Mouse (Mus musculus) CH12.LX (cell line): Measurements from ENCODE around the gene Cnih1. TPM values are rescaled to one million over a fixed set of nuclear protein-coding genes. Genes with fewer than 3 reads are reported as not detected.

Experiments used
- DNase-seq: peaks from one replicate; pipeline ENCODE4 v3.0.0-alpha.2; 2013; ENCODE audit errors: extremely low read depth
- H3K27ac ChIP-seq: 2 replicates; pipeline ENCODE4 v1.5.1; 2012; ENCODE audit warnings: low read depth, mild to moderate bottlenecking, control low read depth, moderate library complexity; ENCODE audit not compliant: insufficient read depth
- H3K27me3 ChIP-seq: replicated peaks from 2 replicates; pipeline ENCODE3; 2012; ENCODE audit warnings: inconsistent platforms
- H3K36me3 ChIP-seq, 2 experiments: replicated peaks in 1 of 2; 2 replicates each; pipeline versions ENCODE3 to v1.6.1; 2012; ENCODE audit warnings: inconsistent platforms in 1 of 2, low read length in 1 of 2, mild to moderate bottlenecking in 1 of 2, mixed read lengths in 1 of 2, moderate library complexity in 1 of 2; ENCODE audit not compliant: control insufficient read depth in 1 of 2, insufficient read depth in 1 of 2
- H3K4me1 ChIP-seq, 2 experiments: 2 replicates each; pipeline ENCODE4 v1.6.1; 2012; ENCODE audit warnings: inconsistent platforms in 1 of 2, moderate library complexity in 1 of 2; ENCODE audit not compliant: insufficient read depth in 2 of 2, control insufficient read depth in 1 of 2
- H3K4me2 ChIP-seq: 2 replicates; pipeline ENCODE4 v1.6.1; 2012; ENCODE audit warnings: low read depth, mild to moderate bottlenecking, control low read depth; ENCODE audit not compliant: poor library complexity, insufficient read depth, severe bottlenecking
- H3K4me3 ChIP-seq, 3 experiments: fragments of 150-350 bp in 1 of 3; sonication (generic) in 1 of 3; replicated peaks in 1 of 3; 2 replicates each; pipeline versions ENCODE3 to v1.5.1; 2011 to 2012; ENCODE audit warnings: low read depth in 2 of 3, low read length in 2 of 3, mild to moderate bottlenecking in 2 of 3, moderate library complexity in 2 of 3, control low read depth in 1 of 3, improper control_type of control experiment in 1 of 3, inconsistent platforms in 1 of 3, mixed read lengths in 1 of 3; ENCODE audit not compliant: poor library complexity in 1 of 3
- H3K79me2 ChIP-seq: replicated peaks from 2 replicates; pipeline ENCODE4 v1.6.1; 2012; ENCODE audit warnings: mild to moderate bottlenecking, moderate library complexity; ENCODE audit not compliant: control insufficient read depth, poor library complexity, insufficient read depth, severe bottlenecking; ENCODE audit errors: extremely low read depth
- H3K9ac ChIP-seq: 2 replicates; pipeline ENCODE4 v1.6.1; 2012; ENCODE audit warnings: low read depth, mild to moderate bottlenecking, control low read depth, moderate library complexity; ENCODE audit not compliant: insufficient read depth
- H3K9me3 ChIP-seq: replicated peaks from 2 replicates; pipeline ENCODE3; 2012; ENCODE audit warnings: low read length, inconsistent platforms, mixed read lengths
- BHLHE40 ChIP-seq: IDR thresholded peaks from 2 replicates; pipeline ENCODE4 v1.6.1; 2011; ENCODE audit warnings: mild to moderate bottlenecking, low read depth, low read length, improper control_type of control experiment
- CHD2 ChIP-seq: IDR thresholded peaks from 2 replicates; pipeline ENCODE4 v1.6.1; 2011; ENCODE audit warnings: low read length, improper control_type of control experiment
- ELF1 ChIP-seq: IDR thresholded peaks from 2 replicates; pipeline ENCODE4 v1.6.1; 2014; ENCODE audit warnings: low read depth, mild to moderate bottlenecking, inconsistent platforms, low read length, improper control_type of control experiment
- EP300 ChIP-seq: IDR thresholded peaks from 2 replicates; pipeline ENCODE4 v1.6.1; 2011; ENCODE audit warnings: low read length, improper control_type of control experiment
- ETS1 ChIP-seq: conservative IDR thresholded peaks from 2 replicates; pipeline ENCODE4 v1.6.1; 2012; ENCODE audit warnings: low read depth, mild to moderate bottlenecking, inconsistent platforms, low read length, improper control_type of control experiment, moderate library complexity
- JUN ChIP-seq: IDR thresholded peaks from 2 replicates; pipeline ENCODE4 v1.6.1; 2011; ENCODE audit warnings: low read depth, mild to moderate bottlenecking, low read length, improper control_type of control experiment, moderate library complexity; ENCODE audit not compliant: insufficient read depth
- JUND ChIP-seq: conservative IDR thresholded peaks from 2 replicates; pipeline ENCODE4 v1.6.1; 2011; ENCODE audit warnings: low read depth, low read length, improper control_type of control experiment
- MAFK ChIP-seq: IDR thresholded peaks from 2 replicates; pipeline ENCODE4 v1.6.1; 2011; ENCODE audit warnings: low read length, improper control_type of control experiment; ENCODE audit not compliant: insufficient replicate concordance
- MXI1 ChIP-seq: IDR thresholded peaks from 2 replicates; pipeline ENCODE4 v1.6.1; 2011; ENCODE audit warnings: mild to moderate bottlenecking, low read depth, low read length, improper control_type of control experiment
- MYC ChIP-seq: IDR thresholded peaks from 2 replicates; pipeline ENCODE4 v1.6.1; 2011; ENCODE audit warnings: low read depth, mild to moderate bottlenecking, improper control_type of control experiment, low read length
- NELFE ChIP-seq: IDR thresholded peaks from 2 replicates; pipeline ENCODE4 v1.6.1; 2011; ENCODE audit warnings: low read depth, low read length, improper control_type of control experiment
- NRF1 ChIP-seq: IDR thresholded peaks from 2 replicates; pipeline ENCODE4 v1.6.1; 2014; ENCODE audit warnings: low read depth, mild to moderate bottlenecking, inconsistent platforms, low read length, improper control_type of control experiment, moderate library complexity
- PAX5 ChIP-seq: IDR thresholded peaks from 2 replicates; pipeline ENCODE4 v1.6.1; 2012; ENCODE audit warnings: low read length, inconsistent platforms, mixed read lengths
- RCOR1 ChIP-seq: conservative IDR thresholded peaks from 2 replicates; pipeline ENCODE4 v1.6.1; 2012; ENCODE audit warnings: low read depth, mild to moderate bottlenecking, inconsistent platforms, low read length, improper control_type of control experiment
- SIN3A ChIP-seq: IDR thresholded peaks from 2 replicates; pipeline ENCODE4 v1.6.1; 2012; ENCODE audit warnings: low read length, improper control_type of control experiment, inconsistent platforms
- SMC3 ChIP-seq: IDR thresholded peaks from 2 replicates; pipeline ENCODE4 v1.6.1; 2011; ENCODE audit warnings: low read depth, low read length, improper control_type of control experiment
- TBP ChIP-seq: conservative IDR thresholded peaks from 2 replicates; pipeline ENCODE4 v1.6.1; 2011; ENCODE audit warnings: low read depth, low read length, improper control_type of control experiment
- TCF12 ChIP-seq: IDR thresholded peaks from 2 replicates; pipeline ENCODE4 v1.6.1; 2014; ENCODE audit warnings: low read depth, mild to moderate bottlenecking, inconsistent platforms, low read length, improper control_type of control experiment
- ZC3H11A ChIP-seq: IDR thresholded peaks from 2 replicates; pipeline ENCODE4 v1.6.1; 2012; ENCODE audit warnings: low read depth, mild to moderate bottlenecking, inconsistent platforms, low read length, improper control_type of control experiment
- ZMIZ1 ChIP-seq: IDR thresholded peaks from 2 replicates; pipeline ENCODE4 v1.6.1; 2012; ENCODE audit warnings: low read depth, mild to moderate bottlenecking, inconsistent platforms, low read length, improper control_type of control experiment
- ZNF384 ChIP-seq: IDR thresholded peaks from 2 replicates; pipeline ENCODE4 v1.6.1; 2012; ENCODE audit warnings: low read depth, low read length, improper control_type of control experiment, inconsistent platforms
- dilution Hi-C: fragments of 300-500 bp; cut with MboI; formaldehyde crosslinking; loops from 2 replicates; pipeline ENCODE4 v1.14.3; 2020; ENCODE audit warnings: low sequenced_read_pairs; ENCODE audit not compliant: extremely low pct_unique_long_range_greater_than_20kb, extremely low pct_ligation_motif_present
- in situ Hi-C: fragments of 300-500 bp; cut with MboI; formaldehyde crosslinking; loops from 3 replicates; pipeline ENCODE4 v1.14.3; 2019; ENCODE audit warnings: low sequenced_read_pairs, low pct_ligation_motif_present, low pct_unique_long_range_greater_than_20kb, mixed read lengths
- polyA plus RNA-seq: library from polyadenylated mRNA; unstranded; fragments of >175 nt; gene quantifications from 2 replicates; pipeline ENCODE4 v1.2.1, GENCODE M21; 2012; ENCODE audit warnings: low read depth; ENCODE audit not compliant: insufficient read length
- total RNA-seq, 2 experiments: library from RNA; depleted of rRNA; stranded (reverse); fragments of 300-350 nt in 1 of 2; fragments of >200 nt in 1 of 2; gene quantifications; 2 replicates each; pipeline ENCODE4 v1.2.3; 2012 to 2014

Cnih1 gene
- total and polyA plus RNA-seq, 3 experiments, result 68.9 to 190 (median 185) TPM

GRCm38 (mm10) chr14:46807927-46808326 lies 19.7 kb upstream of the Cnih1 start (continued):
- TF ChIP-seq ZNF384, result peak; percentile 77
- no peak for TF ChIP-seq PAX5
- TF ChIP-seq NELFE, result no peak
- TF ChIP-seq JUND, result no peak
- 0 out of 2 replicates have a peak, but pooled peaks have one; percentile 7 for TF ChIP-seq JUN
- peak; percentile 91 for TF ChIP-seq SIN3A
- TF ChIP-seq BHLHE40, result peak; percentile 70
- no peak for TF ChIP-seq SMC3

- Histone ChIP-seq H3K4me2 (no peak overlapping the region), H3K36me3 (peaks cover 8 to 48% of the 10 kb centered on the region in 2 experiments), H3K4me1 (peaks cover 6 to 41% of the 10 kb centered on the region in 2 experiments; a peak in 3 of 4 replicates), H3K9me3 (no peaks in the 10 kb centered on the region), H3K9ac (no peak overlapping the region), H3K27ac (no peak overlapping the region), H3K4me3 (no peak overlapping the region), H3K79me2 (no peaks in the 10 kb centered on the region), H3K27me3 (no peaks in the 10 kb centered on the region)
- in situ Hi-C loops (no loop called here), dilution Hi-C loops (no loop called here)
- DNase-seq, result no peak
- no peak for TF ChIP-seq ZMIZ1
- no peak for TF ChIP-seq RCOR1
- TF ChIP-seq ETS1, result no peak
- no peak for TF ChIP-seq MAFK
- TF ChIP-seq MYC, result no peak
- no peak for TF ChIP-seq MXI1
- TF ChIP-seq ELF1, result no peak
- no peak for TF ChIP-seq JUN
- TF ChIP-seq EP300, result no peak
- TF ChIP-seq TCF12, result no peak
- no peak for TF ChIP-seq CHD2
- TF ChIP-seq ZC3H11A, result no peak
Observed at GRCm38 (mm10) chr14:46806186-46806585, 18.0 kb upstream of the Cnih1 start.

GRCm38 (mm10) chr14:46803791-46804190 lies 15.6 kb upstream of the Cnih1 start:
- H3K27me3 ChIP-seq, result no peaks in the 10 kb centered on the region

More at GRCm38 (mm10) chr14:46803791-46804190, 15.6 kb upstream of the Cnih1 start:
- Histone ChIP-seq H3K9ac (no peak overlapping the region), H3K27ac (no peak overlapping the region), H3K9me3 (no peaks in the 10 kb centered on the region), H3K36me3 (peaks cover 0 to 34% of the 10 kb centered on the region in 2 experiments), H3K79me2 (no peaks in the 10 kb centered on the region), H3K4me1 (peaks cover 6 to 36% of the 10 kb centered on the region in 2 experiments; a peak in 3 of 4 replicates), H3K4me3 (no peak overlapping the region), H3K4me2 (no peak overlapping the region)
- DNase-seq, result no peak
- TF ChIP-seq RCOR1 (no peak), NRF1 (no peak), BHLHE40 (no peak), ELF1 (no peak), MXI1 (no peak), JUN (no peak), TBP (no peak)
- in situ Hi-C loops (no loop called here), dilution Hi-C loops (no loop called here)
